Mouse (Mus musculus): ENCODE results near the gene Hipk4. TPM values are rescaled to one million over a fixed set of nuclear protein-coding genes. Genes with fewer than 3 reads are reported as not detected.

Gene Hipk4
- polyA plus RNA-seq, 1 experiment from 2014 or later, result 0.10 TPM

DNA sequence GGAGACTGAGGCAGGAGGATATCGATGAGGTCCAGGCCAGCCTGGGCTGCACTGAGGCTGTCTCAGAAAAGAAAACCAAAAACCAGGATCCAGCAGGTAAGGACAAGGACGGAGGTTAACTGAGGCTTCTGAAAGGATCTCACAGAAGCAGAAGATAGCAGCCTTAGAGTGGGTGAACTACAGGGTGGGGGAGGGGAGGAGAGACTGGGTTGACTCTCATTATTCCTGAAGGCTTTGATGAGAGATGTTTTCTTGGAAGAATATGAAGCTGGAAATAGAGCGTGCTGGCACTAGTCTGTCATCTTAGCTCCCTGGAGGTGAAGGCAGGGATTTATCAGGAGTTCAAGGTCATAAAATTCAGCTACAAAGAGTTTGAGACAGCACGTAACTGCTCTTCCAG lies 20.8 kb downstream of the Hipk4 start:
- TF ChIP-seq CTCF (IDR thresholded peaks at IDR 0.05; ENCODE audit: low read depth), result no peak
- WGBS, result 80% methylated on average over 4 of the region's 4 CpGs

DNA sequence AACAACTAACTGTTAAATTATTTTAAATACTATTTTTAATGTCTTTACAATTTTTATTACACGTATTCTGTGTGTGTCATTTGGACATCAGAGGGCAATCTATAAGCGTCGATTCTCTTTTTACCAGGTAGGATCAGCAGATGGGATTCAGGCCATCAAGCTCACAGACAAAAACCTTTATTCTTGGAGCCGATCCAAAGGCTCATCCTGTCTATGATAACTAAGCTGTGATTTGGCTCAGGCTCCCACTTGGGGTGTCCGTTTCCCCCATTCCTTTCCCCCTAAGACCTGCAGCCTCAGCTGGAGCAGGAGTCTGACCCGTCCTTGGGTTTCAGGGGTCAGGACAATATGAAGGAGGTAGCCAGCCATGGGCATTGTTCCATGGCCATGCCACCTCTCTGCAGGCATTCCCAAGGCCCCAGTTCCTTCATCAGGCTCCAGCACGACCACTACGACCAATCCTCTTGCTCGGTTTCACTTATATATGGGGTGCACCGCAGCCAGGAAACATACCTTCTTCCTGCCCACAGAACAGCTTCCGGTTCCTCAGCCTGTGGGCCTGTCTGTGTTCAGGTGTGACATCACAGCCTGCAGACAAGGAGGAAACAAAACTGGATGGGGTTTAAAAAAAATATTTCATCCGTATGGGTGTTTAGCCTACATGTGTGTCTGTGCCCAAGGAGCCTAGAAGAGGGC lies 21.8 kb downstream of the Hipk4 start:
- Histone ChIP-seq H3K27ac (ENCODE audit: low read depth, low read length) (no peak overlapping the region), H3K27me3 (replicated peaks; ENCODE audit: control insufficient read depth, insufficient read depth, low read length) (no peaks in the 10 kb centered on the region), H3K36me3 (ENCODE audit: control insufficient read depth, insufficient read depth) (no peaks in the 10 kb centered on the region), H3K9ac (ENCODE audit: low read depth, low read length) (no peak overlapping the region), H3K4me1 (replicated peaks; ENCODE audit: control insufficient read depth, insufficient read depth, low read length) (no peaks in the 10 kb centered on the region), H3K9me3 (ENCODE audit: control insufficient read depth) (no peaks in the 10 kb centered on the region), H3K4me3 (ENCODE audit: low read depth, low read length) (no peak overlapping the region), H3K4me2 (replicated peaks; ENCODE audit: low read depth) (no peak overlapping the region)
- TF ChIP-seq CTCF (IDR thresholded peaks at IDR 0.05; ENCODE audit: low read depth), result no peak
- 80% methylated on average over 12 of the region's 12 CpGs for WGBS
- no peak for ATAC-seq

More for the DNA sequence above, 20.8 kb downstream of the Hipk4 start:
- H3K4me1 ChIP-seq (replicated peaks; ENCODE audit: control insufficient read depth, insufficient read depth, low read length), result no peaks in the 10 kb centered on the region
- no peak overlapping the region for H3K4me2 ChIP-seq (replicated peaks; ENCODE audit: low read depth)
- H3K4me3 ChIP-seq (ENCODE audit: low read depth, low read length), result no peak overlapping the region
- no peaks in the 10 kb centered on the region for H3K36me3 ChIP-seq (ENCODE audit: control insufficient read depth, insufficient read depth)
- no peak overlapping the region for H3K9ac ChIP-seq (ENCODE audit: low read depth, low read length)
- H3K27me3 ChIP-seq (replicated peaks; ENCODE audit: control insufficient read depth, insufficient read depth, low read length), result no peaks in the 10 kb centered on the region
- H3K27ac ChIP-seq (ENCODE audit: low read depth, low read length), result no peak overlapping the region
- H3K9me3 ChIP-seq (ENCODE audit: control insufficient read depth), result no peaks in the 10 kb centered on the region
- ATAC-seq, result no peak

DNA sequence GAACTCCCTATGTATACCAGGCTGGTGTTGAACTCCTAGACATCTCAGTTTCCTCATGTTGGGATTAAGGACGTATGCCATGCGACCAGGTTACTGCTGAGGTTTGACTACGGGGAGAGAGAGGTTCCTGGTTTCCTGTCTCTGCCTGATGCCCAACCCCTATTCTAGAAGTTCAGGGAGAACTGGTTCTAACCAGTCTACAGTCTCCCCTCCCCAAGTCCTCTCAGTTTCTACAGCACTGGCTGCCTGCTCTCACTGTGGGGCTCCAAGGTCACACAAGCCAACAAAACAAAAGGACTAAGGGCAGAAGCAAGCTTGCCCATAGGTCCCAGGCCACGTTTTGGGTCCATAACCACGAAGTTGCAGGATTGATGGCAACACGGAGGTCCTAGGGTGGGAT lies 26.5 kb downstream of the Hipk4 start:
- WGBS, result 71% methylated on average over 6 of the region's 6 CpGs
- no peak overlapping the region for H3K4me2 ChIP-seq (replicated peaks; ENCODE audit: low read depth)
- no peaks in the 10 kb centered on the region for H3K27me3 ChIP-seq (replicated peaks; ENCODE audit: control insufficient read depth, insufficient read depth, low read length)
- ATAC-seq, result no peak
- H3K9ac ChIP-seq (ENCODE audit: low read depth, low read length), result no peak overlapping the region
- no peaks in the 10 kb centered on the region for H3K9me3 ChIP-seq (ENCODE audit: control insufficient read depth)
- no peaks in the 10 kb centered on the region for H3K4me1 ChIP-seq (replicated peaks; ENCODE audit: control insufficient read depth, insufficient read depth, low read length)
- TF ChIP-seq CTCF (IDR thresholded peaks at IDR 0.05; ENCODE audit: low read depth), result no peak
- no peak overlapping the region for H3K27ac ChIP-seq (ENCODE audit: low read depth, low read length)
- no peaks in the 10 kb centered on the region for H3K36me3 ChIP-seq (ENCODE audit: control insufficient read depth, insufficient read depth)
- H3K4me3 ChIP-seq (ENCODE audit: low read depth, low read length), result no peak overlapping the region

DNA sequence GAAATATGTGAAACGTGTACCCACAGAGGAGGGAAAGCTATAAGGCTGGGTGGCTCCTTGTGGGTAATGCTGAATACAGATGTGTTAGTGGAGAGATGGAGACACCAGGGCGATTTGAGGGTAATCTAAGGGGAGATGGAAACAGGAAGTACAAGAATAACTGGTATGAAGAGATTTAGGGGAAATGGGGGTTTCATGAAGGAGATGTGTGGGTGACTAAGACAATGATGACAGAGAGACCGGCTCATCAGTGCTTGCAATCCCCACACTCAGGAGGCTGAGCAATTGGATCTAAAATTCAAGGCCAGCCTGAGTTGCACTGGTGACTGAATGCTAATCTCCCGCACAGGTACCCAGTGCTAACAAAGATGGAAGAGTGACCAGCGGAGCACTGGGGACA lies 29.0 kb downstream of the Hipk4 start:
- no peak for TF ChIP-seq CTCF (IDR thresholded peaks at IDR 0.05; ENCODE audit: low read depth)
- 43% methylated on average over 5 of the region's 5 CpGs for WGBS
- no peak for ATAC-seq
- no peaks in the 10 kb centered on the region for H3K4me1 ChIP-seq (replicated peaks; ENCODE audit: control insufficient read depth, insufficient read depth, low read length)
- H3K9ac ChIP-seq (ENCODE audit: low read depth, low read length), result no peak overlapping the region; the same call in 1 of the 2 replicates
- peak overlapping the region; percentile 73; the same call in 1 of the 2 replicates for H3K4me3 ChIP-seq (ENCODE audit: low read depth, low read length)
- H3K36me3 ChIP-seq (ENCODE audit: control insufficient read depth, insufficient read depth), result peaks cover 6% of the 10 kb centered on the region; the same call in 1 of the 2 replicates
- no peaks in the 10 kb centered on the region for H3K9me3 ChIP-seq (ENCODE audit: control insufficient read depth)
- no peak overlapping the region for H3K27ac ChIP-seq (ENCODE audit: low read depth, low read length)
- H3K27me3 ChIP-seq (replicated peaks; ENCODE audit: control insufficient read depth, insufficient read depth, low read length), result no peaks in the 10 kb centered on the region
- peak overlapping the region; percentile 71 for H3K4me2 ChIP-seq (replicated peaks; ENCODE audit: low read depth)

DNA sequence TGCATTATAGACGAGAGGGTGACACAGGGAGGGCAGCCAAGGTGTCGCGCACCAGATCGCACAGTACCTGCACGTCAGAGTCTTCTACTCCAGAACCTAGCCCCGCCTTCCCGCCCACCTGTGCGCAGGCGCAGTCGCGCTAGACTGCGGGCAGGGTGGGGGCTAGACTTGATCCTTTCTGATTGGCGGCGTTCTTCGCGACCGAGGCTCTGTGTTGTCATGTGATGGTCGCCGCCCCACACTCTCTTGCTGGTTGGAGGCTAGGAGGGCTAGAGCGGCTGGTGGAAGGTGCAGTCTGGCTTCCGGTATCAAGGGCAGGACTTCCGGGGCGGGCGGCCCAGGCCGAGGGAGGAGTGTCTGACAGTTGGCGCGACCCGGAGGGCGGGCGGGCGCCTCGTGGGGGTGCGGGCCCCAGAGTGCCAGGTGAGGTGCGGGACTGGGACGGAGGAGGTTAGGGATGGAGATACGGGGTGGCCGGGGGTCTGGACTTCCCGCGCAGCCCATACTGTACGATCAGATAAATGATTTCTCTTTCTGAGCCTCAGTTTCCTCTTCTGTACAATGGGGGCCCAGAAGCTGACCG lies 30.0 kb downstream of the Hipk4 start, which contains the start of the genes Pld3 and 2310022A10Rik:
Gene Pld3, minus strand, starts transcription at position 288 of the 583 bp plus-strand sequence.
Gene 2310022A10Rik, plus strand, starts transcription at position 303 of the 583 bp plus-strand sequence.
- H3K9ac ChIP-seq (ENCODE audit: low read depth, low read length), result peak within 1 kb of the TSS; percentile 58
- TF ChIP-seq CTCF (IDR thresholded peaks at IDR 0.05; ENCODE audit: low read depth), result no peak
- ATAC-seq, result peak; percentile 99

DNA sequence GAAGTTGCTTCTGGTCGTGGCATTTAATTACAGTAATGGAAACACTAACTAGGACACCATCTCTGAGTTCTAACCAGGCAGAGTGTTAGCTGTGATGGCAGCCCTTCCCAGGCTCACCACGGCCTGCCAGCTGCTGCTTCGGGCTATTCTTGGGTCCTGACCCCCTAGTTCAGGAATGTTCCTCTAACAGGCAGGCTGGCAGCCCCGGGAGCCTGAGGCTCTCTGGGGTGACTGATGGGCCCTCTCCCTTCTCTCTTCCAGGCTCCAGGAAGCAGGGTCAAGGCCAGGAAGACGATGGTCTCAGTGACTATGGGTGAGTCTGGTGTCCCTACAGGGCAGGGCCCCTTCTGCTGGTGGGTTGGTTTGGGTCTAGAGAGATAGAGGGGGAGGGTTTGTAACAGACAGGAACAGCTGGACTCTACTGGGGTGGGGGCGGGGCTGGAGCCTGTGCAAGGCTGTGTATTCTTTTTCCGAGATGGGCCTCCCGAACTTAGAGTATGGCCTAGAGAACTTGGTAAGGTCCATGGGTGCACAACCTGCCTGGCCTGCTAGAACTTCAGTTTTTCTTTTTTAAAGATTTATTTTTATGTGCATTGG lies 37.3 kb downstream of the Hipk4 start:
- Histone ChIP-seq H3K36me3 (ENCODE audit: control insufficient read depth, insufficient read depth) (peaks cover 50% of the 10 kb centered on the region), H3K4me2 (replicated peaks; ENCODE audit: low read depth) (no peak overlapping the region), H3K4me3 (ENCODE audit: low read depth, low read length) (no peak overlapping the region), H3K9me3 (ENCODE audit: control insufficient read depth) (no peaks in the 10 kb centered on the region), H3K9ac (ENCODE audit: low read depth, low read length) (no peak overlapping the region), H3K27me3 (replicated peaks; ENCODE audit: control insufficient read depth, insufficient read depth, low read length) (no peaks in the 10 kb centered on the region), H3K4me1 (replicated peaks; ENCODE audit: control insufficient read depth, insufficient read depth, low read length) (no peaks in the 10 kb centered on the region), H3K27ac (ENCODE audit: low read depth, low read length) (no peak overlapping the region)
- WGBS, result 54% methylated on average over 8 of the region's 8 CpGs
- no peak for ATAC-seq
- TF ChIP-seq CTCF (IDR thresholded peaks at IDR 0.05; ENCODE audit: low read depth), result no peak

More for the DNA sequence above, 30.0 kb downstream of the Hipk4 start, which contains the start of the genes Pld3 and 2310022A10Rik:
- under 1% methylated on average over 41 of the region's 41 CpGs for WGBS
- Histone ChIP-seq H3K36me3 (ENCODE audit: control insufficient read depth, insufficient read depth) (peaks cover 6% of the 10 kb centered on the region; the same call in 1 of the 2 replicates), H3K27ac (ENCODE audit: low read depth, low read length) (no peak within 1 kb of the TSS; the same call in 1 of the 2 replicates), H3K4me1 (replicated peaks; ENCODE audit: control insufficient read depth, insufficient read depth, low read length) (no peaks in the 10 kb centered on the region), H3K27me3 (replicated peaks; ENCODE audit: control insufficient read depth, insufficient read depth, low read length) (no peaks in the 10 kb centered on the region), H3K9me3 (ENCODE audit: control insufficient read depth) (no peaks in the 10 kb centered on the region), H3K4me2 (replicated peaks; ENCODE audit: low read depth) (peak within 1 kb of the TSS; percentile 71), H3K4me3 (ENCODE audit: low read depth, low read length) (peak within 1 kb of the TSS; percentile 73)

Data from intestine, postnatal 0 days (tissue).